Mouse (Mus musculus) lung, postnatal 0 days (tissue): ENCODE data around the gene Map3k12. TPM values are rescaled to one million over a fixed set of nuclear protein-coding genes. Genes with fewer than 3 reads are reported as not detected.

Source experiments
- ATAC-seq: fragments of 200-750 bp; cut with Nextera tagmentation; 2 replicates; pipeline ENCODE4 v1.8.0; 2017; ENCODE audit warnings: moderate library complexity
- DNase-seq: peaks from one replicate; pipeline ENCODE4 v3.0.0-alpha.2; 2016; ENCODE audit warnings: low spot score
- H3K27ac ChIP-seq: fragments of 300-500 bp; sonication (generic); 2 replicates; pipeline ENCODE4 v1.5.1; 2014; ENCODE audit warnings: antibody characterized with exemption, mild to moderate bottlenecking, low read length, mixed read lengths
- H3K27me3 ChIP-seq: fragments of 300-500 bp; sonication (generic); replicated peaks from 2 replicates; pipeline ENCODE4 v1.6.1; 2014; ENCODE audit warnings: low read length, mixed read lengths; ENCODE audit not compliant: insufficient read depth
- H3K36me3 ChIP-seq: fragments of 300-500 bp; sonication (generic); 2 replicates; pipeline ENCODE4 v1.6.1; 2014; ENCODE audit warnings: low read length, mixed read lengths; ENCODE audit not compliant: insufficient read depth
- H3K4me1 ChIP-seq: fragments of 300-500 bp; sonication (generic); 2 replicates; pipeline ENCODE4 v1.6.1; 2014; ENCODE audit warnings: antibody characterized with exemption, low read depth, low read length, mixed read lengths; ENCODE audit not compliant: insufficient read depth
- H3K4me2 ChIP-seq: fragments of 300-500 bp; sonication (generic); replicated peaks from 2 replicates; pipeline ENCODE4 v1.6.1; 2014; ENCODE audit warnings: low read depth, mild to moderate bottlenecking, low read length, moderate library complexity, mixed read lengths
- H3K4me3 ChIP-seq: fragments of 300-500 bp; sonication (generic); 2 replicates; pipeline ENCODE4 v1.5.1; 2014; ENCODE audit warnings: low read depth, low read length
- H3K9ac ChIP-seq: fragments of 300-500 bp; sonication (generic); replicated peaks from 2 replicates; pipeline ENCODE4 v1.6.1; 2014; ENCODE audit warnings: low read depth, mild to moderate bottlenecking
- H3K9me3 ChIP-seq: fragments of 300-500 bp; sonication (generic); 2 replicates; pipeline ENCODE4 v1.6.1; 2016; ENCODE audit warnings: low read length, mixed read lengths
- CTCF ChIP-seq: IDR thresholded peaks from 2 replicates; pipeline ENCODE4 v1.5.1; 2016; ENCODE audit warnings: antibody characterized with exemption, mild to moderate bottlenecking
- EP300 ChIP-seq: IDR thresholded peaks from 2 replicates; pipeline ENCODE4 v1.6.1; 2016; ENCODE audit warnings: antibody characterized with exemption, mild to moderate bottlenecking, control low read depth
- WGBS: fragments of 180-500 bp; shearing (Covaris S2); extraction: QIAGEN DNeasy Blood & Tissue Kit; methylation state at CpG from one replicate; pipeline ENCODE4 v1.1.7; 2014; 5-methylcytosine and 5-hydroxymethylcytosine counted together
- polyA plus RNA-seq: library from polyadenylated mRNA; unstranded; fragments of >200 nt; fragmentation: Nextera tagmentation; extraction: Ambion mirVana; gene quantifications from 2 replicates; pipeline ENCODE4 v1.2.1, GENCODE M21; 2015

Map3k12 gene
- polyA plus RNA-seq, 1 experiment from 2014 or later, result 4.2 TPM

GRCm38 (mm10) chr15:102471295-102471645 is 45.6 kb downstream of the Map3k12 start:
- no peak for DNase-seq
- no peaks in the 10 kb centered on the region for H3K9me3 ChIP-seq
- no peak for TF ChIP-seq EP300
- no peak for TF ChIP-seq CTCF
- H3K4me2 ChIP-seq, result peak overlapping the region; percentile 48
- peak overlapping the region; percentile 86 for H3K4me3 ChIP-seq
- WGBS, result 2% methylated on average over 10 of the region's 10 CpGs
- H3K27ac ChIP-seq, result peak overlapping the region; percentile 97
- ATAC-seq, result no peak
- H3K36me3 ChIP-seq, result peaks cover 20% of the 10 kb centered on the region; the same call in 1 of the 2 replicates
- peak overlapping the region; percentile 97 for H3K9ac ChIP-seq
- no peaks in the 10 kb centered on the region for H3K27me3 ChIP-seq
- H3K4me1 ChIP-seq, result peaks cover 3% of the 10 kb centered on the region; the same call in 1 of the 2 replicates

- peak; percentile 87 for DNase-seq
- WGBS, result 1% methylated on average over 26 of the region's 67 CpGs
- no peaks in the 10 kb centered on the region for H3K9me3 ChIP-seq
Observed at GRCm38 (mm10) chr15:102470605-102471294, 46.1 kb downstream of the Map3k12 start.

GRCm38 (mm10) chr15:102470183-102470604 is 46.7 kb downstream of the Map3k12 start, which contains the start of gene Pcbp2:
Gene Pcbp2, plus strand, starts transcription at chr15:102470539.
- under 1% methylated on average over 34 of the region's 40 CpGs for WGBS
- peak; percentile 99 for DNase-seq
- no peak for TF ChIP-seq EP300
- TF ChIP-seq CTCF, result peak; percentile 89

More at GRCm38 (mm10) chr15:102470605-102471294, 46.1 kb downstream of the Map3k12 start:
- Histone ChIP-seq H3K27ac (peak overlapping the region; percentile 97), H3K9ac (peak overlapping the region; percentile 97), H3K4me1 (peaks cover 3% of the 10 kb centered on the region; the same call in 1 of the 2 replicates), H3K36me3 (peaks cover 15% of the 10 kb centered on the region; the same call in 1 of the 2 replicates), H3K27me3 (no peaks in the 10 kb centered on the region), H3K4me3 (peak overlapping the region; percentile 86), H3K4me2 (peak overlapping the region; percentile 48)
- ATAC-seq, result peak; percentile 68
- TF ChIP-seq CTCF, result peak; percentile 31
- TF ChIP-seq EP300, result no peak

GRCm38 (mm10) chr15:102468675-102469370 is 48.0 kb downstream of the Map3k12 start:
- Histone ChIP-seq H3K27ac (no peak overlapping the region), H3K36me3 (no peaks in the 10 kb centered on the region), H3K4me2 (no peak overlapping the region), H3K9me3 (no peaks in the 10 kb centered on the region), H3K4me3 (no peak overlapping the region), H3K4me1 (peaks cover 3% of the 10 kb centered on the region; the same call in 1 of the 2 replicates), H3K9ac (no peak overlapping the region), H3K27me3 (no peaks in the 10 kb centered on the region)
- WGBS, result 98% methylated on average over 9 of the region's 9 CpGs
- ATAC-seq (no peak), DNase-seq (no peak)
- TF ChIP-seq EP300 (no peak), CTCF (no peak)

More at GRCm38 (mm10) chr15:102470183-102470604, 46.7 kb downstream of the Map3k12 start, which contains the start of gene Pcbp2:
- H3K9ac ChIP-seq, result peak within 1 kb of the TSS; percentile 97
- no peaks in the 10 kb centered on the region for H3K9me3 ChIP-seq
- H3K4me3 ChIP-seq, result peak within 1 kb of the TSS; percentile 86
- peak within 1 kb of the TSS; percentile 48 for H3K4me2 ChIP-seq
- H3K27me3 ChIP-seq, result no peaks in the 10 kb centered on the region
- peaks cover 3% of the 10 kb centered on the region; the same call in 1 of the 2 replicates for H3K4me1 ChIP-seq
- peak within 1 kb of the TSS; percentile 97 for H3K27ac ChIP-seq
- H3K36me3 ChIP-seq, result peaks cover 10% of the 10 kb centered on the region; the same call in 1 of the 2 replicates
- peak; percentile 99 for ATAC-seq

- Histone ChIP-seq H3K36me3 (no peaks in the 10 kb centered on the region), H3K9ac (no peak overlapping the region), H3K4me3 (no peak overlapping the region), H3K9me3 (no peaks in the 10 kb centered on the region), H3K4me1 (no peaks in the 10 kb centered on the region), H3K4me2 (no peak overlapping the region), H3K27me3 (no peaks in the 10 kb centered on the region), H3K27ac (no peak overlapping the region)
- DNase-seq (no peak), ATAC-seq (no peak)
- TF ChIP-seq CTCF (peak; percentile 67), EP300 (no peak)
Observed at GRCm38 (mm10) chr15:102463666-102464065, 53.2 kb downstream of the Map3k12 start.

GRCm38 (mm10) chr15:102461430-102462075 is 55.3 kb downstream of the Map3k12 start:
- TF ChIP-seq CTCF (no peak), EP300 (no peak)
- ATAC-seq, result no peak
- Histone ChIP-seq H3K9me3 (no peaks in the 10 kb centered on the region), H3K36me3 (no peaks in the 10 kb centered on the region), H3K4me1 (no peaks in the 10 kb centered on the region), H3K4me2 (no peak overlapping the region), H3K27me3 (no peaks in the 10 kb centered on the region), H3K27ac (no peak overlapping the region), H3K4me3 (no peak overlapping the region), H3K9ac (no peak overlapping the region)
- no peak for DNase-seq
- 75% methylated on average over 9 of the region's 9 CpGs for WGBS
